Mouse (Mus musculus): ENCODE measurements around the gene Rab11fip4. TPM values are rescaled to one million over a fixed set of nuclear protein-coding genes. Genes with fewer than 3 reads are reported as not detected.

Gene Rab11fip4
- polyA plus RNA-seq, 1 experiment from 2014 or later: 1.7 TPM

DNA sequence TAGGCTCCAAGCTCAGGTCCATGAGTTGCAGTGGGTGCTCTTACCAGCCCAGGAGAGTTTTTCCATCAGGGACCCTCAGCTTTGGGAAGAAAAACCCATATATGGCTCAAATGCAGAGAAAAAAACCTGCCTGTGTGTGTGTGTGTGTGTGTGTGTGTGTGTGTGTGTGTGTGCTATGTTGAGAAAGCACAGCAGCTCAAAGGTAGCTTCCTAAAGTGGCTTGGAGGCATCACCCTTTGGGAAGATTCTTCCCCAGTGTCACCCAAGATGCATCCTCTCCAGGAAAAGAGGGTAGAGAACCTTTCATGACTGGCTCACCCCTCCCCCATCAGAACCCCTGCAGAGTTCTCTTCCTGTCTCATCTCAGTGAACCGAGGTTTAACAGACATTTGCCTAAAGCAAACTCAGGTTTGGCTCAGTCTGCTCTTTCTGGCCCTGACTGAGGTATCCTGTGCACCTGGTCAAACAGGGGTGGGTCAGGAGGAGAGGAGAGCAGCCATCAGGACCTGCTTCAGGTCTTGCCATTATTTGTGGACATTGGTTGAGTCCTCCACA lies 21.1 kb downstream of the Rab11fip4 start:
- Histone ChIP-seq H3K4me2 (replicated peaks; ENCODE audit: low read depth) (no peak overlapping the region), H3K27me3 (replicated peaks; ENCODE audit: control insufficient read depth, insufficient read depth, low read length) (no peaks in the 10 kb centered on the region), H3K4me3 (ENCODE audit: low read depth, low read length) (no peak overlapping the region), H3K9me3 (ENCODE audit: control insufficient read depth) (no peaks in the 10 kb centered on the region), H3K36me3 (ENCODE audit: control insufficient read depth, insufficient read depth) (no peaks in the 10 kb centered on the region; the same call in 1 of the 2 replicates), H3K9ac (ENCODE audit: low read depth, low read length) (no peak overlapping the region), H3K4me1 (replicated peaks; ENCODE audit: control insufficient read depth, insufficient read depth, low read length) (no peaks in the 10 kb centered on the region), H3K27ac (ENCODE audit: low read depth, low read length) (no peak overlapping the region)
- TF ChIP-seq CTCF (IDR thresholded peaks at IDR 0.05; ENCODE audit: low read depth): no peak
- no peak for ATAC-seq
- WGBS: 17% methylated on average over 1 of the region's 1 CpGs

DNA sequence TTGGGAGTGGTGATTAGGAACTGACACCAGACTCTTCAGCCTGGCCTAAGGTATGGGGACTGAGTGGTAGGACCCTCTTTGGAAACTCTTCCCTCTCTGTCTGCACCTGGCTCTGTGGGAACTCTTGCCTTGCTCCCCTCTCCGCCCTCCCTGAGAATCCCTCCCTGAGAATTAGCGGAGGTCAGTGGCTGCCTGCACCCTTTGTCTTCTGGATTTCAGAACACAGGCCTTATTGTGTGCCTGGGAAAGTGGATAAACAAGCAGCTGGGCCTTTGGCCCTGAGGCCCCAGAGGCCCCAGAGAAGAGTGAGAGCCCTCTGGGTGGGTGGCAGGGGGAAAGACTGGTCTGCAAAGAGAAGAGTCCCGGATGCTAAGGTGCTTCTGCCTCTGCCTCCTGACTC lies 22.1 kb downstream of the Rab11fip4 start:
- no peaks in the 10 kb centered on the region; the same call in 1 of the 2 replicates for H3K36me3 ChIP-seq (ENCODE audit: control insufficient read depth, insufficient read depth)
- no peak for ATAC-seq
- WGBS: 45% methylated on average over 3 of the region's 3 CpGs

DNA sequence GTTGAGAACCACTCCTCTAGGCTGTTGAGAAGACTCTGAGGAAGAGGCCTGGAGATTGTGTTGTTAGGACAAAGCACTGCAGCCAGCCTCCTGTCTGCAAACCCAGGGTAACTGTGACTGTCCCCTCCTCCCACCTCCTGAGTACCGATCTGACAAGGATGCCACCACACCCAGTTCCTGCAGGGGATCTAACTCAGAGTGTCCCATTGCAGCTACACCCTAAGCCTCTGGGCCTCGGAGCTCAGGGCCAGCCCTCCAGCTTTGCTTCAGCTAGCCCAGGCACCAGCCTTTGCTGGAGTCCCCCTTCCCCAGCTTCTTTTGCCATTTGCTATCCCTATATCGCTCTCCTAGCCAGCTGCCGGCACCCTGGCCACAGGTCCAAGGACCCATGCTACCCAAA lies 22.7 kb downstream of the Rab11fip4 start:
- TF ChIP-seq CTCF (IDR thresholded peaks at IDR 0.05; ENCODE audit: low read depth): no peak
- Histone ChIP-seq H3K27me3 (replicated peaks; ENCODE audit: control insufficient read depth, insufficient read depth, low read length) (no peaks in the 10 kb centered on the region), H3K4me3 (ENCODE audit: low read depth, low read length) (no peak overlapping the region), H3K36me3 (ENCODE audit: control insufficient read depth, insufficient read depth) (no peaks in the 10 kb centered on the region; the same call in 1 of the 2 replicates), H3K4me2 (replicated peaks; ENCODE audit: low read depth) (no peak overlapping the region), H3K4me1 (replicated peaks; ENCODE audit: control insufficient read depth, insufficient read depth, low read length) (no peaks in the 10 kb centered on the region), H3K27ac (ENCODE audit: low read depth, low read length) (no peak overlapping the region), H3K9me3 (ENCODE audit: control insufficient read depth) (no peaks in the 10 kb centered on the region), H3K9ac (ENCODE audit: low read depth, low read length) (no peak overlapping the region)
- 58% methylated on average over 4 of the region's 4 CpGs for WGBS
- ATAC-seq: no peak

More for the DNA sequence above, 22.1 kb downstream of the Rab11fip4 start:
- Histone ChIP-seq H3K4me2 (replicated peaks; ENCODE audit: low read depth) (no peak overlapping the region), H3K9me3 (ENCODE audit: control insufficient read depth) (no peaks in the 10 kb centered on the region), H3K4me1 (replicated peaks; ENCODE audit: control insufficient read depth, insufficient read depth, low read length) (no peaks in the 10 kb centered on the region), H3K9ac (ENCODE audit: low read depth, low read length) (no peak overlapping the region), H3K27me3 (replicated peaks; ENCODE audit: control insufficient read depth, insufficient read depth, low read length) (no peaks in the 10 kb centered on the region), H3K27ac (ENCODE audit: low read depth, low read length) (no peak overlapping the region), H3K4me3 (ENCODE audit: low read depth, low read length) (no peak overlapping the region)
- no peak for TF ChIP-seq CTCF (IDR thresholded peaks at IDR 0.05; ENCODE audit: low read depth)

DNA sequence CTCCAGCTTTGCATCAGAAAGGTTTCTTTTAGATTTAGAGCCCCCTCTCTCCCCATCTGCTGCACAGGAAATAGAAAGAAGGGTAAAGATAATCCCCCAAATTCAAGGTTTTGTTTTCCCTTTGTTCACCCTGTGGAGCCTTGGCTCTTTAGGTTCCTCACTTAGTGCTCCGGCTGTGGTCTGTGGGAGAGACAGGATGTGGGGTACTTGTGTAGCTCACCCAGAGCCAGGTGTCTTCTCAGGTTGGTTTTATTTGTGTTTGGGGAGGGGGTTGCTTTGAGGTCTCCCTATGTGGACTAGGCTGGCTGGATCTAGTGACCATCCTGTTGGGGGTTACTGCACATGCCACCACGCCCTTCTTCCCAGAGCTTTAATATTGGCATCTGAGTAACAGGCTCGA lies 23.9 kb downstream of the Rab11fip4 start:
- no peak overlapping the region for H3K9ac ChIP-seq (ENCODE audit: low read depth, low read length)
- H3K36me3 ChIP-seq (ENCODE audit: control insufficient read depth, insufficient read depth): no peaks in the 10 kb centered on the region; the same call in 1 of the 2 replicates
- no peak for ATAC-seq
- no peaks in the 10 kb centered on the region for H3K9me3 ChIP-seq (ENCODE audit: control insufficient read depth)
- no peaks in the 10 kb centered on the region for H3K27me3 ChIP-seq (replicated peaks; ENCODE audit: control insufficient read depth, insufficient read depth, low read length)
- WGBS: 75% methylated on average over 3 of the region's 3 CpGs
- TF ChIP-seq CTCF (IDR thresholded peaks at IDR 0.05; ENCODE audit: low read depth): no peak
- H3K4me3 ChIP-seq (ENCODE audit: low read depth, low read length): no peak overlapping the region
- no peak overlapping the region for H3K4me2 ChIP-seq (replicated peaks; ENCODE audit: low read depth)
- no peak overlapping the region for H3K27ac ChIP-seq (ENCODE audit: low read depth, low read length)
- H3K4me1 ChIP-seq (replicated peaks; ENCODE audit: control insufficient read depth, insufficient read depth, low read length): no peaks in the 10 kb centered on the region

DNA sequence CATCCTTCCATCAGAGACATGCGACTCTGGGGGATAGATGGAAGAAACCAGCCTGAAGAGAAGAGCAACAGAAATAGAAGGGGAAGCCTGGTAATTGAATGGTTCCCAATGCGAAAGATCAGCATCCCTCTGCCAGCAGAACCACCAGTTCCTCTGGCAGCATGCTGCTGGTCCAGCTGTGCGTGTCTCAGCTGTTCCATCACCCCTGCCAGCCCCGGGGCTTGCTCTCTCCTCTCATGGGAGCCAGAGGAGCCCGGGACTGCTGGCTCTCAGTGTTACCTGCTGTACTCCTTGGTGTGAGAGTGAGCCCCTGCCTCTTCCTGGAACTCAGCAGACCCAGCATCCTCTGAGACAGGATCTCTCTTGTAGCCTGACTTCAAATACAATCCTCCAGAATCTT lies 24.9 kb downstream of the Rab11fip4 start:
- no peaks in the 10 kb centered on the region for H3K4me1 ChIP-seq (replicated peaks; ENCODE audit: control insufficient read depth, insufficient read depth, low read length)
- no peaks in the 10 kb centered on the region for H3K9me3 ChIP-seq (ENCODE audit: control insufficient read depth)
- H3K36me3 ChIP-seq (ENCODE audit: control insufficient read depth, insufficient read depth): no peaks in the 10 kb centered on the region; the same call in 1 of the 2 replicates
- no peak overlapping the region for H3K27ac ChIP-seq (ENCODE audit: low read depth, low read length)
- H3K4me3 ChIP-seq (ENCODE audit: low read depth, low read length): no peak overlapping the region
- no peak overlapping the region for H3K9ac ChIP-seq (ENCODE audit: low read depth, low read length)
- H3K4me2 ChIP-seq (replicated peaks; ENCODE audit: low read depth): no peak overlapping the region
- ATAC-seq: no peak
- TF ChIP-seq CTCF (IDR thresholded peaks at IDR 0.05; ENCODE audit: low read depth): no peak
- H3K27me3 ChIP-seq (replicated peaks; ENCODE audit: control insufficient read depth, insufficient read depth, low read length): no peaks in the 10 kb centered on the region
- WGBS: 64% methylated on average over 5 of the region's 5 CpGs

DNA sequence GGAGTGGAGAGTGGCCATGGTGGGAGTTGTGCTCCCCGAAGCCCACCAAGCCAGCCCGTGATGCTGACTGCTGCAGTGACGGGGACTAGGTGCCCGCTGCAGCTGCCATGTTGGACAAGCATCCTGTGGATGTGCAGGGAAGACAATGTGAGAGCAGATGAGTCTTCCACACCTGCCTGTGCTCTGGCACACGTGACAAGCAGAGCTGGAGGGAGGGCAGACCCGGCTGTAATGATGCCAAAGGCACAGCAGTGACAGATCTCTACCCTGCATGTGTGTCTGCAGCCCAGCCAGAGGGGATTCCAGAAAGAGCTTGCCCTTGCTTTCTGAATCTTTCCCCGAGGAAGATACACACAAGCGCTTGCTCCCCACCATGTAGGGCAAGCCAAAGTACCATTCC lies 27.0 kb downstream of the Rab11fip4 start:
- ATAC-seq: no peak
- Histone ChIP-seq H3K4me3 (ENCODE audit: low read depth, low read length) (no peak overlapping the region), H3K9ac (ENCODE audit: low read depth, low read length) (no peak overlapping the region), H3K27me3 (replicated peaks; ENCODE audit: control insufficient read depth, insufficient read depth, low read length) (no peaks in the 10 kb centered on the region), H3K9me3 (ENCODE audit: control insufficient read depth) (no peaks in the 10 kb centered on the region), H3K4me2 (replicated peaks; ENCODE audit: low read depth) (no peak overlapping the region), H3K27ac (ENCODE audit: low read depth, low read length) (no peak overlapping the region), H3K4me1 (replicated peaks; ENCODE audit: control insufficient read depth, insufficient read depth, low read length) (no peaks in the 10 kb centered on the region), H3K36me3 (ENCODE audit: control insufficient read depth, insufficient read depth) (no peaks in the 10 kb centered on the region; the same call in 1 of the 2 replicates)
- 85% methylated on average over 8 of the region's 8 CpGs for WGBS
- TF ChIP-seq CTCF (IDR thresholded peaks at IDR 0.05; ENCODE audit: low read depth): no peak

DNA sequence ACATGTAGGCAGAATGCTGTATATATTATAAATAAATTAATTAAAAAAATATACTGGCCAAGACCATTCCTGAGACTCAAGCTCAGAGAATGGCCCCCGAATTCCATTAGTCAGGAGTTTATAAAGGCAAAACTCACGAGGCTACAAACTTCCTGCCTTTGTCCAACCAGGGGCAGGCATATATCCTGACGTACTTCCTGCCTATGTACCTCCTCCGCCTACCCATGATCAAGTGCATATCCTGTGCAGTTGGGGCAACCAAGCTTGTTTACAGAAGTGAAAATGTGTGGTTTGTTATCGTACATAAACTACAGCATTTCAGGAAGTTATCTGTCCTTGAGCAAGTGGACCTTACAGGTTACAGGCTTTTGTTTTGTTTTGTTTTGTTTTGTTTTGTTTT lies 32.0 kb downstream of the Rab11fip4 start:
- no peaks in the 10 kb centered on the region for H3K9me3 ChIP-seq (ENCODE audit: control insufficient read depth)
- H3K36me3 ChIP-seq (ENCODE audit: control insufficient read depth, insufficient read depth): no peaks in the 10 kb centered on the region
- WGBS: 68% methylated on average over 5 of the region's 5 CpGs
- no peak overlapping the region for H3K27ac ChIP-seq (ENCODE audit: low read depth, low read length)
- H3K9ac ChIP-seq (ENCODE audit: low read depth, low read length): no peak overlapping the region
- TF ChIP-seq CTCF (IDR thresholded peaks at IDR 0.05; ENCODE audit: low read depth): no peak
- H3K4me1 ChIP-seq (replicated peaks; ENCODE audit: control insufficient read depth, insufficient read depth, low read length): no peaks in the 10 kb centered on the region
- no peak overlapping the region for H3K4me2 ChIP-seq (replicated peaks; ENCODE audit: low read depth)
- H3K4me3 ChIP-seq (ENCODE audit: low read depth, low read length): no peak overlapping the region
- ATAC-seq: no peak
- H3K27me3 ChIP-seq (replicated peaks; ENCODE audit: control insufficient read depth, insufficient read depth, low read length): no peaks in the 10 kb centered on the region
